Mouse (Mus musculus) heart, adult 18-20 months (tissue): ENCODE measurements at regions not wholly inside any gene's neighbourhood (a gene's known extent, or its start where the extent isn't known, plus 50 kb on each side); places are given as distances from the start of the nearest gene placed in this dataset.

ENCODE experiments used
- DNase-seq, 2 experiments: peaks; one replicate each; pipeline ENCODE4 v3.0.0; 2021 to 2022; ENCODE audit warnings: mixed read lengths in 1 of 2

GRCm38 (mm10) chr4:127756238-127756637 is 214.5 kb downstream of the CK137956 start:
- DNase-seq: no peak

- DNase-seq: no peak
These were observed 220.0 kb downstream of the CK137956 start for GRCm38 (mm10) chr4:127750781-127751180.

- DNase-seq: peak in 1 of 2 experiments; percentile 2
These were observed 222.9 kb downstream of the CK137956 start for GRCm38 (mm10) chr4:127747876-127748275.

GRCm38 (mm10) chr4:127736781-127737180 is 234.0 kb downstream of the CK137956 start:
- DNase-seq: no peak

GRCm38 (mm10) chr4:127736151-127736550 is 234.6 kb downstream of the CK137956 start:
- no peak for DNase-seq

GRCm38 (mm10) chr4:127734641-127735040 is 236.1 kb downstream of the CK137956 start:
- DNase-seq: no peak

GRCm38 (mm10) chr4:127718661-127719060 is 252.1 kb downstream of the CK137956 start:
- no peak for DNase-seq

- DNase-seq: no peak
These were observed 258.5 kb downstream of the CK137956 start for GRCm38 (mm10) chr4:127712274-127712673.

GRCm38 (mm10) chr4:127710816-127711215 is 259.9 kb downstream of the CK137956 start:
- no peak for DNase-seq

- peak in 1 of 2 experiments; percentile 1 for DNase-seq
These were observed 261.0 kb downstream of the CK137956 start for GRCm38 (mm10) chr4:127709746-127710145.

- no peak for DNase-seq
These were observed 262.6 kb downstream of the CK137956 start for GRCm38 (mm10) chr4:127708186-127708585.

GRCm38 (mm10) chr4:127707126-127707525 is 263.6 kb downstream of the CK137956 start:
- DNase-seq: no peak

- DNase-seq: no peak
These were observed 269.1 kb downstream of the CK137956 start for GRCm38 (mm10) chr4:127701651-127702050.

- no peak for DNase-seq
These were observed 280.8 kb downstream of the CK137956 start for GRCm38 (mm10) chr4:127689986-127690385.

GRCm38 (mm10) chr4:127685021-127685420 is 285.7 kb downstream of the CK137956 start:
- no peak for DNase-seq

GRCm38 (mm10) chr4:127679391-127679790 is 291.4 kb downstream of the CK137956 start:
- no peak for DNase-seq

GRCm38 (mm10) chr4:127678437-127678836 is 292.3 kb downstream of the CK137956 start:
- DNase-seq: no peak

- no peak for DNase-seq
These were observed 294.9 kb downstream of the CK137956 start for GRCm38 (mm10) chr4:127675745-127676315.

- no peak for DNase-seq
These were observed 302.0 kb upstream of the Gjb5 start for GRCm38 (mm10) chr4:127659950-127660349.

GRCm38 (mm10) chr4:127651601-127652000 is 293.6 kb upstream of the Gjb5 start:
- no peak for DNase-seq

GRCm38 (mm10) chr4:127648011-127648410 is 290.0 kb upstream of the Gjb5 start:
- DNase-seq: no peak

GRCm38 (mm10) chr4:127647189-127647588 is 289.2 kb upstream of the Gjb5 start:
- no peak for DNase-seq

- no peak for DNase-seq
These were observed 282.5 kb upstream of the Gjb5 start for GRCm38 (mm10) chr4:127640251-127641085.

GRCm38 (mm10) chr4:127639765-127640164 is 281.8 kb upstream of the Gjb5 start:
- DNase-seq: no peak
